Mouse (Mus musculus): ENCODE measurements at regions not wholly inside any gene's neighbourhood (a gene's known extent, or its start where the extent isn't known, plus 50 kb on each side); places are given as distances from the start of the nearest gene placed in this dataset.

GRCm38 (mm10) chr6:50713297-50713696 is 59.1 kb upstream of the Npvf start:
- WGBS, result 94% methylated on average over 3 of the region's 3 CpGs
- no peak overlapping the region for H3K4me3 ChIP-seq (ENCODE audit: low read depth, low read length)
- H3K9ac ChIP-seq (ENCODE audit: low read length), result no peak overlapping the region
- no peaks in the 10 kb centered on the region for H3K9me3 ChIP-seq (ENCODE audit: control insufficient read depth, low read length)
- H3K4me1 ChIP-seq (ENCODE audit: control insufficient read depth, insufficient read depth, low read length), result no peaks in the 10 kb centered on the region
- no peak overlapping the region for H3K27ac ChIP-seq (ENCODE audit: low read depth, low read length)
- H3K27me3 ChIP-seq (ENCODE audit: control insufficient read depth, insufficient read depth, low read length), result no peaks in the 10 kb centered on the region
- ATAC-seq (ENCODE audit: insufficient read depth, low FRiP score, low TSS enrichment) (no peak), DNase-seq (ENCODE audit: low spot score) (no peak)
- no peaks in the 10 kb centered on the region for H3K36me3 ChIP-seq (ENCODE audit: control insufficient read depth, insufficient read depth, low read length)
- H3K4me2 ChIP-seq (ENCODE audit: low read depth), result no peak overlapping the region

- no peaks in the 10 kb centered on the region for H3K27me3 ChIP-seq (ENCODE audit: control insufficient read depth, insufficient read depth, low read length)
- no peaks in the 10 kb centered on the region; the same call in 1 of the 2 replicates for H3K4me1 ChIP-seq (ENCODE audit: control insufficient read depth, insufficient read depth, low read length)
- no peaks in the 10 kb centered on the region for H3K9me3 ChIP-seq (ENCODE audit: control insufficient read depth, low read length)
- no peak overlapping the region for H3K27ac ChIP-seq (ENCODE audit: low read depth, low read length)
- 35% methylated on average over 4 of the region's 4 CpGs for WGBS
- H3K4me2 ChIP-seq (ENCODE audit: low read depth), result no peak overlapping the region
- ATAC-seq (ENCODE audit: insufficient read depth, low FRiP score, low TSS enrichment), result no peak
- H3K4me3 ChIP-seq (ENCODE audit: low read depth, low read length), result no peak overlapping the region
- no peak for DNase-seq (ENCODE audit: low spot score)
- no peaks in the 10 kb centered on the region for H3K36me3 ChIP-seq (ENCODE audit: control insufficient read depth, insufficient read depth, low read length)
- H3K9ac ChIP-seq (ENCODE audit: low read length), result no peak overlapping the region
These were observed 64.4 kb upstream of the Npvf start for GRCm38 (mm10) chr6:50718631-50719030.

GRCm38 (mm10) chr6:50720346-50720745 is 66.1 kb upstream of the Npvf start:
- Histone ChIP-seq H3K27ac (ENCODE audit: low read depth, low read length) (no peak overlapping the region), H3K9ac (ENCODE audit: low read length) (no peak overlapping the region), H3K4me3 (ENCODE audit: low read depth, low read length) (no peak overlapping the region), H3K36me3 (ENCODE audit: control insufficient read depth, insufficient read depth, low read length) (no peaks in the 10 kb centered on the region), H3K9me3 (ENCODE audit: control insufficient read depth, low read length) (no peaks in the 10 kb centered on the region), H3K4me1 (ENCODE audit: control insufficient read depth, insufficient read depth, low read length) (no peaks in the 10 kb centered on the region; the same call in 1 of the 2 replicates), H3K27me3 (ENCODE audit: control insufficient read depth, insufficient read depth, low read length) (no peaks in the 10 kb centered on the region), H3K4me2 (ENCODE audit: low read depth) (no peak overlapping the region)
- DNase-seq (ENCODE audit: low spot score), result no peak
- WGBS, result 76% methylated on average over 4 of the region's 4 CpGs
- ATAC-seq (ENCODE audit: insufficient read depth, low FRiP score, low TSS enrichment), result no peak

- Histone ChIP-seq H3K4me3 (ENCODE audit: low read depth, low read length) (no peak overlapping the region), H3K4me1 (ENCODE audit: control insufficient read depth, insufficient read depth, low read length) (no peaks in the 10 kb centered on the region), H3K27ac (ENCODE audit: low read depth, low read length) (no peak overlapping the region)
These were observed 71.4 kb upstream of the Npvf start for GRCm38 (mm10) chr6:50725640-50726039.

GRCm38 (mm10) chr6:50726166-50726591 is 71.9 kb upstream of the Npvf start:
- H3K4me3 ChIP-seq (ENCODE audit: low read depth, low read length), result no peak overlapping the region
- no peak for DNase-seq (ENCODE audit: low spot score)

More at GRCm38 (mm10) chr6:50725640-50726039, 71.4 kb upstream of the Npvf start:
- H3K9me3 ChIP-seq (ENCODE audit: control insufficient read depth, low read length), result no peaks in the 10 kb centered on the region
- DNase-seq (ENCODE audit: low spot score) (no peak), ATAC-seq (ENCODE audit: insufficient read depth, low FRiP score, low TSS enrichment) (no peak)
- H3K27me3 ChIP-seq (ENCODE audit: control insufficient read depth, insufficient read depth, low read length), result no peaks in the 10 kb centered on the region
- 91% methylated on average over 3 of the region's 3 CpGs for WGBS
- no peak overlapping the region for H3K9ac ChIP-seq (ENCODE audit: low read length)
- no peaks in the 10 kb centered on the region for H3K36me3 ChIP-seq (ENCODE audit: control insufficient read depth, insufficient read depth, low read length)
- H3K4me2 ChIP-seq (ENCODE audit: low read depth), result no peak overlapping the region

GRCm38 (mm10) chr6:50730744-50731718 is 76.8 kb upstream of the Npvf start:
- no peak overlapping the region for H3K27ac ChIP-seq (ENCODE audit: low read depth, low read length)
- H3K9ac ChIP-seq (ENCODE audit: low read length), result no peak overlapping the region
- no peak overlapping the region for H3K4me2 ChIP-seq (ENCODE audit: low read depth)
- no peaks in the 10 kb centered on the region for H3K4me1 ChIP-seq (ENCODE audit: control insufficient read depth, insufficient read depth, low read length)
- DNase-seq (ENCODE audit: low spot score), result no peak
- WGBS, result 60% methylated on average over 14 of the region's 14 CpGs
- ATAC-seq (ENCODE audit: insufficient read depth, low FRiP score, low TSS enrichment), result no peak
- no peaks in the 10 kb centered on the region for H3K36me3 ChIP-seq (ENCODE audit: control insufficient read depth, insufficient read depth, low read length)
- no peak overlapping the region for H3K4me3 ChIP-seq (ENCODE audit: low read depth, low read length)
- no peaks in the 10 kb centered on the region for H3K27me3 ChIP-seq (ENCODE audit: control insufficient read depth, insufficient read depth, low read length)
- no peaks in the 10 kb centered on the region for H3K9me3 ChIP-seq (ENCODE audit: control insufficient read depth, low read length)

More at GRCm38 (mm10) chr6:50726166-50726591, 71.9 kb upstream of the Npvf start:
- no peak for ATAC-seq (ENCODE audit: insufficient read depth, low FRiP score, low TSS enrichment)
- Histone ChIP-seq H3K9me3 (ENCODE audit: control insufficient read depth, low read length) (no peaks in the 10 kb centered on the region), H3K36me3 (ENCODE audit: control insufficient read depth, insufficient read depth, low read length) (no peaks in the 10 kb centered on the region), H3K4me2 (ENCODE audit: low read depth) (no peak overlapping the region), H3K9ac (ENCODE audit: low read length) (no peak overlapping the region), H3K4me1 (ENCODE audit: control insufficient read depth, insufficient read depth, low read length) (no peaks in the 10 kb centered on the region), H3K27ac (ENCODE audit: low read depth, low read length) (no peak overlapping the region), H3K27me3 (ENCODE audit: control insufficient read depth, insufficient read depth, low read length) (no peaks in the 10 kb centered on the region)
- 84% methylated on average over 9 of the region's 9 CpGs for WGBS

GRCm38 (mm10) chr6:50734701-50735100 is 80.5 kb upstream of the Npvf start:
- H3K27ac ChIP-seq (ENCODE audit: low read depth, low read length), result no peak overlapping the region
- 88% methylated on average over 2 of the region's 2 CpGs for WGBS
- no peak overlapping the region for H3K4me2 ChIP-seq (ENCODE audit: low read depth)
- H3K36me3 ChIP-seq (ENCODE audit: control insufficient read depth, insufficient read depth, low read length), result no peaks in the 10 kb centered on the region
- no peaks in the 10 kb centered on the region for H3K27me3 ChIP-seq (ENCODE audit: control insufficient read depth, insufficient read depth, low read length)
- H3K4me1 ChIP-seq (ENCODE audit: control insufficient read depth, insufficient read depth, low read length), result no peaks in the 10 kb centered on the region
- no peaks in the 10 kb centered on the region for H3K9me3 ChIP-seq (ENCODE audit: control insufficient read depth, low read length)
- no peak for DNase-seq (ENCODE audit: low spot score)
- H3K4me3 ChIP-seq (ENCODE audit: low read depth, low read length), result no peak overlapping the region
- no peak overlapping the region for H3K9ac ChIP-seq (ENCODE audit: low read length)
- ATAC-seq (ENCODE audit: insufficient read depth, low FRiP score, low TSS enrichment), result no peak

- Histone ChIP-seq H3K4me1 (ENCODE audit: control insufficient read depth, insufficient read depth, low read length) (no peaks in the 10 kb centered on the region), H3K27me3 (ENCODE audit: control insufficient read depth, insufficient read depth, low read length) (no peaks in the 10 kb centered on the region), H3K27ac (ENCODE audit: low read depth, low read length) (no peak overlapping the region), H3K4me2 (ENCODE audit: low read depth) (no peak overlapping the region), H3K4me3 (ENCODE audit: low read depth, low read length) (no peak overlapping the region), H3K9ac (ENCODE audit: low read length) (no peak overlapping the region), H3K36me3 (ENCODE audit: control insufficient read depth, insufficient read depth, low read length) (no peaks in the 10 kb centered on the region), H3K9me3 (ENCODE audit: control insufficient read depth, low read length) (no peaks in the 10 kb centered on the region)
- no peak for ATAC-seq (ENCODE audit: insufficient read depth, low FRiP score, low TSS enrichment)
- no peak for DNase-seq (ENCODE audit: low spot score)
- 70% methylated on average over 2 of the region's 2 CpGs for WGBS
These were observed 81.6 kb upstream of the Npvf start for GRCm38 (mm10) chr6:50735825-50736224.

- Histone ChIP-seq H3K36me3 (ENCODE audit: control insufficient read depth, insufficient read depth, low read length) (no peaks in the 10 kb centered on the region), H3K9me3 (ENCODE audit: control insufficient read depth, low read length) (no peaks in the 10 kb centered on the region), H3K27me3 (ENCODE audit: control insufficient read depth, insufficient read depth, low read length) (no peaks in the 10 kb centered on the region), H3K27ac (ENCODE audit: low read depth, low read length) (no peak overlapping the region), H3K4me1 (ENCODE audit: control insufficient read depth, insufficient read depth, low read length) (no peaks in the 10 kb centered on the region), H3K9ac (ENCODE audit: low read length) (no peak overlapping the region), H3K4me3 (ENCODE audit: low read depth, low read length) (no peak overlapping the region), H3K4me2 (ENCODE audit: low read depth) (no peak overlapping the region)
- DNase-seq (ENCODE audit: low spot score) (no peak), ATAC-seq (ENCODE audit: insufficient read depth, low FRiP score, low TSS enrichment) (no peak)
- 75% methylated on average over 4 of the region's 4 CpGs for WGBS
These were observed 87.8 kb upstream of the Npvf start for GRCm38 (mm10) chr6:50742009-50742408.
